Mouse (Mus musculus) liver, embryonic 11.5 days (tissue): ENCODE measurements around the gene Strap. TPM values are rescaled to one million over a fixed set of nuclear protein-coding genes. Genes with fewer than 3 reads are reported as not detected.
"Not testable (repeated sequence)": the region's sequence is repeated elsewhere in the genome, so short reads cannot be mapped to it uniquely, and the experiment has no call there.

ENCODE experiments used
- ATAC-seq: fragments of 200-750 bp; cut with Nextera tagmentation; replicated peaks from 2 replicates; pipeline ENCODE4 v1.8.0; 2017; ENCODE audit warnings: moderate number of reproducible peaks, mild to moderate bottlenecking, moderate TSS enrichment, moderate library complexity; ENCODE audit not compliant: low FRiP score
- DNase-seq: peaks from one replicate; pipeline ENCODE4 v3.0.0-alpha.2; 2017; ENCODE audit warnings: low spot score
- H3K27ac ChIP-seq: fragments of 300-500 bp; sonication (generic); 2 replicates; pipeline ENCODE4 v1.5.1; 2014; ENCODE audit warnings: mild to moderate bottlenecking, low read depth, low read length, control low read depth
- H3K27me3 ChIP-seq: fragments of 300-500 bp; sonication (generic); replicated peaks from 2 replicates; pipeline ENCODE4 v1.6.1; 2014; ENCODE audit warnings: low read length, mixed read lengths; ENCODE audit not compliant: control insufficient read depth, insufficient read depth
- H3K36me3 ChIP-seq: fragments of 300-500 bp; sonication (generic); 2 replicates; pipeline ENCODE4 v1.6.1; 2014; ENCODE audit warnings: mild to moderate bottlenecking, low read length, moderate library complexity, mixed read lengths; ENCODE audit not compliant: control insufficient read depth, insufficient read depth
- H3K4me1 ChIP-seq: fragments of 300-500 bp; sonication (generic); replicated peaks from 2 replicates; pipeline ENCODE4 v1.6.1; 2014; ENCODE audit warnings: low read length, mixed read lengths; ENCODE audit not compliant: control insufficient read depth, insufficient read depth
- H3K4me2 ChIP-seq: fragments of 300-500 bp; sonication (generic); 2 replicates; pipeline ENCODE4 v1.6.1; 2014; ENCODE audit warnings: mild to moderate bottlenecking, control low read depth, moderate library complexity
- H3K4me3 ChIP-seq: fragments of 300-500 bp; sonication (generic); 2 replicates; pipeline ENCODE4 v1.5.1; 2014; ENCODE audit warnings: low read depth, low read length, control low read depth
- H3K9ac ChIP-seq: fragments of 300-500 bp; sonication (generic); 2 replicates; pipeline ENCODE4 v1.6.1; 2014; ENCODE audit warnings: low read depth, low read length, control low read depth
- H3K9me3 ChIP-seq: fragments of 300-500 bp; sonication (generic); 2 replicates; pipeline ENCODE4 v1.6.1; 2016; ENCODE audit warnings: low read length, inconsistent platforms, mixed read lengths; ENCODE audit not compliant: control insufficient read depth
- WGBS: fragments of 180-500 bp; shearing (Covaris S2); extraction: QIAGEN DNeasy Blood & Tissue Kit; methylation state at CpG from one replicate; pipeline ENCODE4 v1.1.7; 2014; 5-methylcytosine and 5-hydroxymethylcytosine counted together
- polyA plus RNA-seq: library from polyadenylated mRNA; unstranded; fragments of >200 nt; fragmentation: Nextera tagmentation; extraction: Ambion mirVana; gene quantifications from 2 replicates; pipeline ENCODE4 v1.2.1, GENCODE M21; 2014

The Strap gene
- polyA plus RNA-seq, 1 experiment from 2014 or later: 188 TPM

- Histone ChIP-seq H3K27me3 (no peaks in the 10 kb centered on the region), H3K9ac (no peak overlapping the region), H3K9me3 (no peaks in the 10 kb centered on the region), H3K4me1 (no peaks in the 10 kb centered on the region), H3K4me2 (no peak overlapping the region), H3K4me3 (no peak overlapping the region), H3K36me3 (no peaks in the 10 kb centered on the region), H3K27ac (no peak overlapping the region)
- DNase-seq (no peak), ATAC-seq (no peak)
- 86% methylated on average over 7 of the region's 7 CpGs for WGBS
Measured at GRCm38 (mm10) chr6:137699434-137699833, 35.4 kb upstream of the Strap start.

- H3K9ac ChIP-seq: no peak overlapping the region
- no peaks in the 10 kb centered on the region for H3K9me3 ChIP-seq
- H3K36me3 ChIP-seq: no peaks in the 10 kb centered on the region
- H3K4me3 ChIP-seq: no peak overlapping the region
- no peak for ATAC-seq
- no peak for DNase-seq
- WGBS: 72% methylated on average over 3 of the region's 3 CpGs
- H3K4me1 ChIP-seq: no peaks in the 10 kb centered on the region
- H3K27ac ChIP-seq: no peak overlapping the region
- no peaks in the 10 kb centered on the region for H3K27me3 ChIP-seq
- no peak overlapping the region for H3K4me2 ChIP-seq
Measured at GRCm38 (mm10) chr6:137702186-137702585, 32.7 kb upstream of the Strap start.

GRCm38 (mm10) chr6:137702918-137703317, 32.0 kb upstream of the Strap start:
- ATAC-seq: no peak
- no peaks in the 10 kb centered on the region for H3K9me3 ChIP-seq
- no peak overlapping the region for H3K4me3 ChIP-seq
- no peak overlapping the region for H3K4me2 ChIP-seq
- H3K9ac ChIP-seq: no peak overlapping the region
- no peak for DNase-seq
- 74% methylated on average over 4 of the region's 4 CpGs for WGBS
- no peaks in the 10 kb centered on the region for H3K4me1 ChIP-seq
- no peak overlapping the region for H3K27ac ChIP-seq
- H3K36me3 ChIP-seq: no peaks in the 10 kb centered on the region
- no peaks in the 10 kb centered on the region for H3K27me3 ChIP-seq

- H3K27me3 ChIP-seq: no peaks in the 10 kb centered on the region
- DNase-seq (no peak), ATAC-seq (no peak)
- no peaks in the 10 kb centered on the region for H3K36me3 ChIP-seq
- H3K4me1 ChIP-seq: no peaks in the 10 kb centered on the region
- H3K27ac ChIP-seq: no peak overlapping the region
- 85% methylated on average over 7 of the region's 7 CpGs for WGBS
- no peak overlapping the region for H3K4me2 ChIP-seq
- no peaks in the 10 kb centered on the region for H3K9me3 ChIP-seq
- H3K9ac ChIP-seq: no peak overlapping the region
- H3K4me3 ChIP-seq: no peak overlapping the region
Measured at GRCm38 (mm10) chr6:137703431-137703830, 31.4 kb upstream of the Strap start.

- H3K36me3 ChIP-seq: no peaks in the 10 kb centered on the region
- H3K4me3 ChIP-seq: no peak overlapping the region
- DNase-seq: peak; percentile 42
- H3K4me1 ChIP-seq: no peaks in the 10 kb centered on the region
- H3K9ac ChIP-seq: no peak overlapping the region
- H3K27me3 ChIP-seq: no peaks in the 10 kb centered on the region
- peak overlapping the region; percentile 12; the same call in 1 of the 2 replicates for H3K4me2 ChIP-seq
- no peaks in the 10 kb centered on the region for H3K9me3 ChIP-seq
- ATAC-seq: peak; percentile 65; the same call in 1 of the 2 replicates
- WGBS: 56% methylated on average over 25 of the region's 25 CpGs
- no peak overlapping the region for H3K27ac ChIP-seq
Measured at GRCm38 (mm10) chr6:137704300-137704939, 30.5 kb upstream of the Strap start.

- ATAC-seq (no peak), DNase-seq (no peak)
- Histone ChIP-seq H3K27ac (no peak overlapping the region), H3K4me2 (no peak overlapping the region), H3K36me3 (no peaks in the 10 kb centered on the region), H3K4me3 (no peak overlapping the region), H3K4me1 (no peaks in the 10 kb centered on the region), H3K27me3 (no peaks in the 10 kb centered on the region), H3K9ac (no peak overlapping the region), H3K9me3 (no peaks in the 10 kb centered on the region)
- WGBS: 85% methylated on average over 10 of the region's 10 CpGs
Measured at GRCm38 (mm10) chr6:137706209-137706608, 28.7 kb upstream of the Strap start.

GRCm38 (mm10) chr6:137708726-137709405, 26.0 kb upstream of the Strap start:
- not testable (repeated sequence) for ATAC-seq, H3K27me3 ChIP-seq, H3K27ac ChIP-seq, H3K9me3 ChIP-seq, DNase-seq, H3K4me2 ChIP-seq, H3K4me3 ChIP-seq, H3K9ac ChIP-seq, H3K36me3 ChIP-seq, H3K4me1 ChIP-seq
- WGBS: 74% methylated on average over 13 of the region's 13 CpGs

- 82% methylated on average over 14 of the region's 14 CpGs for WGBS
- no peak for ATAC-seq
Measured at GRCm38 (mm10) chr6:137710179-137711037, 24.5 kb upstream of the Strap start.

More at GRCm38 (mm10) chr6:137710179-137711037, 24.5 kb upstream of the Strap start:
- H3K4me1 ChIP-seq: 0 out of 2 replicates have a peak, but pooled peaks cover 5% of the 10 kb centered on the region
- no peak overlapping the region for H3K4me3 ChIP-seq
- H3K27ac ChIP-seq: no peak overlapping the region
- DNase-seq: no peak
- H3K4me2 ChIP-seq: no peak overlapping the region
- H3K27me3 ChIP-seq: no peaks in the 10 kb centered on the region; the same call in 1 of the 2 replicates
- no peak overlapping the region for H3K9ac ChIP-seq
- no peaks in the 10 kb centered on the region for H3K36me3 ChIP-seq
- H3K9me3 ChIP-seq: no peaks in the 10 kb centered on the region
